Mouse (Mus musculus): ENCODE data around the gene Dusp27. TPM values are rescaled to one million over a fixed set of nuclear protein-coding genes. Genes with fewer than 3 reads are reported as not detected.

The Dusp27 gene
- polyA plus RNA-seq (2015; fragmentation: Nextera tagmentation; extraction: Ambion mirVana): 0.50 and 0.57 TPM in 2 replicates

GRCm38 (mm10) chr1:166127719-166128118, at the start of gene Dusp27:
TSS of gene Dusp27 (minus strand) at chr1:166127922.
- Histone ChIP-seq H3K4me1 (replicated peaks; ENCODE audit: control insufficient read depth, insufficient read depth) (0 out of 2 replicates have a peak, but pooled peaks cover 2% of the 10 kb centered on the region), H3K36me3 (ENCODE audit: control insufficient read depth, insufficient read depth, low read length) (no peaks in the 10 kb centered on the region), H3K9ac (ENCODE audit: low read length) (no peak within 1 kb of the TSS; the same call in 1 of the 2 replicates), H3K27me3 (ENCODE audit: control insufficient read depth, insufficient read depth, low read length) (no peaks in the 10 kb centered on the region), H3K9me3 (ENCODE audit: control insufficient read depth, low read length) (no peaks in the 10 kb centered on the region), H3K4me3 (ENCODE audit: low read depth, low read length) (no peak within 1 kb of the TSS), H3K4me2 (replicated peaks; ENCODE audit: low read depth) (peak within 1 kb of the TSS; percentile 9; the same call in 1 of the 2 replicates), H3K27ac (replicated peaks) (no peak within 1 kb of the TSS)
- no peak for ATAC-seq (ENCODE audit: low FRiP score, low TSS enrichment)
- DNase-seq (ENCODE audit: low spot score): no peak
- 34% methylated on average over 4 of the region's 4 CpGs for WGBS
- TF ChIP-seq EP300 (optimal IDR thresholded peaks at IDR 0.05): no peak
- no peak for TF ChIP-seq CTCF (IDR thresholded peaks at IDR 0.05; ENCODE audit: low read depth)

GRCm38 (mm10) chr1:166173621-166174020, 45.9 kb upstream of the Dusp27 start:
- Histone ChIP-seq H3K9ac (ENCODE audit: low read length) (no peak overlapping the region), H3K4me2 (replicated peaks; ENCODE audit: low read depth) (no peak overlapping the region), H3K36me3 (ENCODE audit: control insufficient read depth, insufficient read depth, low read length) (no peaks in the 10 kb centered on the region), H3K27me3 (ENCODE audit: control insufficient read depth, insufficient read depth, low read length) (no peaks in the 10 kb centered on the region), H3K27ac (replicated peaks) (no peak overlapping the region), H3K4me3 (ENCODE audit: low read depth, low read length) (no peak overlapping the region), H3K4me1 (replicated peaks; ENCODE audit: control insufficient read depth, insufficient read depth) (no peaks in the 10 kb centered on the region), H3K9me3 (ENCODE audit: control insufficient read depth, low read length) (no peaks in the 10 kb centered on the region)
- WGBS: 82% methylated on average over 9 of the region's 9 CpGs
- DNase-seq (ENCODE audit: low spot score) (no peak), ATAC-seq (ENCODE audit: low FRiP score, low TSS enrichment) (no peak)
- TF ChIP-seq CTCF (IDR thresholded peaks at IDR 0.05; ENCODE audit: low read depth) (no peak), EP300 (optimal IDR thresholded peaks at IDR 0.05) (no peak)

- Histone ChIP-seq H3K4me1 (replicated peaks; ENCODE audit: control insufficient read depth, insufficient read depth) (no peaks in the 10 kb centered on the region), H3K36me3 (ENCODE audit: control insufficient read depth, insufficient read depth, low read length) (no peaks in the 10 kb centered on the region), H3K4me3 (ENCODE audit: low read depth, low read length) (no peak overlapping the region), H3K4me2 (replicated peaks; ENCODE audit: low read depth) (no peak overlapping the region), H3K9ac (ENCODE audit: low read length) (no peak overlapping the region), H3K27me3 (ENCODE audit: control insufficient read depth, insufficient read depth, low read length) (no peaks in the 10 kb centered on the region), H3K9me3 (ENCODE audit: control insufficient read depth, low read length) (no peaks in the 10 kb centered on the region), H3K27ac (replicated peaks) (no peak overlapping the region)
- TF ChIP-seq CTCF (IDR thresholded peaks at IDR 0.05; ENCODE audit: low read depth) (no peak), EP300 (optimal IDR thresholded peaks at IDR 0.05) (no peak)
- ATAC-seq (ENCODE audit: low FRiP score, low TSS enrichment): no peak
- WGBS: 56% methylated on average over 3 of the region's 3 CpGs
- DNase-seq (ENCODE audit: low spot score): no peak
Observed at GRCm38 (mm10) chr1:166172992-166173391, 45.3 kb upstream of the Dusp27 start.

GRCm38 (mm10) chr1:166170852-166171251, 43.1 kb upstream of the Dusp27 start:
- TF ChIP-seq EP300 (optimal IDR thresholded peaks at IDR 0.05) (no peak), CTCF (IDR thresholded peaks at IDR 0.05; ENCODE audit: low read depth) (no peak)
- DNase-seq (ENCODE audit: low spot score) (no peak), ATAC-seq (ENCODE audit: low FRiP score, low TSS enrichment) (no peak)
- no peaks in the 10 kb centered on the region for H3K9me3 ChIP-seq (ENCODE audit: control insufficient read depth, low read length)
- no peaks in the 10 kb centered on the region for H3K27me3 ChIP-seq (ENCODE audit: control insufficient read depth, insufficient read depth, low read length)
- 89% methylated on average over 12 of the region's 12 CpGs for WGBS
- no peak overlapping the region for H3K27ac ChIP-seq (replicated peaks)
- H3K4me3 ChIP-seq (ENCODE audit: low read depth, low read length): no peak overlapping the region
- H3K9ac ChIP-seq (ENCODE audit: low read length): no peak overlapping the region
- H3K4me1 ChIP-seq (replicated peaks; ENCODE audit: control insufficient read depth, insufficient read depth): no peaks in the 10 kb centered on the region
- no peaks in the 10 kb centered on the region for H3K36me3 ChIP-seq (ENCODE audit: control insufficient read depth, insufficient read depth, low read length)
- H3K4me2 ChIP-seq (replicated peaks; ENCODE audit: low read depth): no peak overlapping the region

- H3K36me3 ChIP-seq (ENCODE audit: control insufficient read depth, insufficient read depth, low read length): no peaks in the 10 kb centered on the region
- DNase-seq (ENCODE audit: low spot score) (no peak), ATAC-seq (ENCODE audit: low FRiP score, low TSS enrichment) (no peak)
- no peak overlapping the region for H3K4me3 ChIP-seq (ENCODE audit: low read depth, low read length)
- no peak overlapping the region for H3K27ac ChIP-seq (replicated peaks)
- no peaks in the 10 kb centered on the region for H3K9me3 ChIP-seq (ENCODE audit: control insufficient read depth, low read length)
- H3K9ac ChIP-seq (ENCODE audit: low read length): no peak overlapping the region
- no peaks in the 10 kb centered on the region for H3K27me3 ChIP-seq (ENCODE audit: control insufficient read depth, insufficient read depth, low read length)
- 82% methylated on average over 7 of the region's 7 CpGs for WGBS
- no peak for TF ChIP-seq EP300 (optimal IDR thresholded peaks at IDR 0.05)
- TF ChIP-seq CTCF (IDR thresholded peaks at IDR 0.05; ENCODE audit: low read depth): no peak
- H3K4me1 ChIP-seq (replicated peaks; ENCODE audit: control insufficient read depth, insufficient read depth): no peaks in the 10 kb centered on the region
- H3K4me2 ChIP-seq (replicated peaks; ENCODE audit: low read depth): no peak overlapping the region
Observed at GRCm38 (mm10) chr1:166169713-166170112, 42.0 kb upstream of the Dusp27 start.

GRCm38 (mm10) chr1:166168017-166168416, 40.3 kb upstream of the Dusp27 start:
- DNase-seq (ENCODE audit: low spot score): no peak
- WGBS: 94% methylated on average over 7 of the region's 7 CpGs

More at GRCm38 (mm10) chr1:166168017-166168416, 40.3 kb upstream of the Dusp27 start:
- no peak overlapping the region for H3K27ac ChIP-seq (replicated peaks)
- TF ChIP-seq EP300 (optimal IDR thresholded peaks at IDR 0.05): no peak
- no peak for TF ChIP-seq CTCF (IDR thresholded peaks at IDR 0.05; ENCODE audit: low read depth)
- no peaks in the 10 kb centered on the region for H3K4me1 ChIP-seq (replicated peaks; ENCODE audit: control insufficient read depth, insufficient read depth)
- H3K4me3 ChIP-seq (ENCODE audit: low read depth, low read length): no peak overlapping the region
- no peak overlapping the region for H3K9ac ChIP-seq (ENCODE audit: low read length)
- ATAC-seq (ENCODE audit: low FRiP score, low TSS enrichment): no peak
- H3K36me3 ChIP-seq (ENCODE audit: control insufficient read depth, insufficient read depth, low read length): no peaks in the 10 kb centered on the region
- no peak overlapping the region for H3K4me2 ChIP-seq (replicated peaks; ENCODE audit: low read depth)
- H3K9me3 ChIP-seq (ENCODE audit: control insufficient read depth, low read length): no peaks in the 10 kb centered on the region
- H3K27me3 ChIP-seq (ENCODE audit: control insufficient read depth, insufficient read depth, low read length): no peaks in the 10 kb centered on the region

Data from stomach, postnatal 0 days (tissue).